Mouse (Mus musculus) CH12.LX (cell line): ENCODE measurements around the gene Srgn. TPM values are rescaled to one million over a fixed set of nuclear protein-coding genes. Genes with fewer than 3 reads are reported as not detected.

Source experiments
- DNase-seq: peaks from one replicate; pipeline ENCODE4 v3.0.0-alpha.2; 2013; ENCODE audit errors: extremely low read depth
- H3K27ac ChIP-seq: 2 replicates; pipeline ENCODE4 v1.5.1; 2012; ENCODE audit warnings: low read depth, mild to moderate bottlenecking, control low read depth, moderate library complexity; ENCODE audit not compliant: insufficient read depth
- H3K27me3 ChIP-seq: replicated peaks from 2 replicates; pipeline ENCODE3; 2012; ENCODE audit warnings: inconsistent platforms
- H3K36me3 ChIP-seq, 2 experiments: replicated peaks in 1 of 2; 2 replicates each; pipeline versions ENCODE3 to v1.6.1; 2012; ENCODE audit warnings: inconsistent platforms in 1 of 2, low read length in 1 of 2, mild to moderate bottlenecking in 1 of 2, mixed read lengths in 1 of 2, moderate library complexity in 1 of 2; ENCODE audit not compliant: control insufficient read depth in 1 of 2, insufficient read depth in 1 of 2
- H3K4me1 ChIP-seq, 2 experiments: 2 replicates each; pipeline ENCODE4 v1.6.1; 2012; ENCODE audit warnings: inconsistent platforms in 1 of 2, moderate library complexity in 1 of 2; ENCODE audit not compliant: insufficient read depth in 2 of 2, control insufficient read depth in 1 of 2
- H3K4me2 ChIP-seq: 2 replicates; pipeline ENCODE4 v1.6.1; 2012; ENCODE audit warnings: low read depth, mild to moderate bottlenecking, control low read depth; ENCODE audit not compliant: poor library complexity, insufficient read depth, severe bottlenecking
- H3K4me3 ChIP-seq, 3 experiments: fragments of 150-350 bp in 1 of 3; sonication (generic) in 1 of 3; replicated peaks in 1 of 3; 2 replicates each; pipeline versions ENCODE3 to v1.5.1; 2011 to 2012; ENCODE audit warnings: low read depth in 2 of 3, low read length in 2 of 3, mild to moderate bottlenecking in 2 of 3, moderate library complexity in 2 of 3, control low read depth in 1 of 3, improper control_type of control experiment in 1 of 3, inconsistent platforms in 1 of 3, mixed read lengths in 1 of 3; ENCODE audit not compliant: poor library complexity in 1 of 3
- H3K79me2 ChIP-seq: replicated peaks from 2 replicates; pipeline ENCODE4 v1.6.1; 2012; ENCODE audit warnings: mild to moderate bottlenecking, moderate library complexity; ENCODE audit not compliant: control insufficient read depth, poor library complexity, insufficient read depth, severe bottlenecking; ENCODE audit errors: extremely low read depth
- H3K9ac ChIP-seq: 2 replicates; pipeline ENCODE4 v1.6.1; 2012; ENCODE audit warnings: low read depth, mild to moderate bottlenecking, control low read depth, moderate library complexity; ENCODE audit not compliant: insufficient read depth
- H3K9me3 ChIP-seq: replicated peaks from 2 replicates; pipeline ENCODE3; 2012; ENCODE audit warnings: low read length, inconsistent platforms, mixed read lengths
- BHLHE40 ChIP-seq: IDR thresholded peaks from 2 replicates; pipeline ENCODE4 v1.6.1; 2011; ENCODE audit warnings: mild to moderate bottlenecking, low read depth, low read length, improper control_type of control experiment
- CHD1 ChIP-seq: IDR thresholded peaks from 2 replicates; pipeline ENCODE4 v1.6.1; 2012; ENCODE audit warnings: low read depth, low read length, improper control_type of control experiment, inconsistent platforms
- CTCF ChIP-seq, 2 experiments: IDR thresholded peaks in 1 of 2; conservative IDR thresholded peaks in 1 of 2; 2 replicates each; pipeline ENCODE4 v1.5.1; 2011 to 2012; ENCODE audit warnings: low read depth in 2 of 2, low read length in 2 of 2, improper control_type of control experiment in 1 of 2, inconsistent platforms in 1 of 2, mild to moderate bottlenecking in 1 of 2, moderate library complexity in 1 of 2
- E2F4 ChIP-seq: IDR thresholded peaks from 2 replicates; pipeline ENCODE4 v1.6.1; 2011; ENCODE audit warnings: low read depth, low read length, improper control_type of control experiment; ENCODE audit not compliant: insufficient replicate concordance
- ELF1 ChIP-seq: IDR thresholded peaks from 2 replicates; pipeline ENCODE4 v1.6.1; 2014; ENCODE audit warnings: low read depth, mild to moderate bottlenecking, inconsistent platforms, low read length, improper control_type of control experiment
- EP300 ChIP-seq: IDR thresholded peaks from 2 replicates; pipeline ENCODE4 v1.6.1; 2011; ENCODE audit warnings: low read length, improper control_type of control experiment
- GABPA ChIP-seq: IDR thresholded peaks from 2 replicates; pipeline ENCODE4 v1.6.1; 2012; ENCODE audit warnings: low read depth, low read length, improper control_type of control experiment, inconsistent platforms; ENCODE audit not compliant: insufficient replicate concordance
- HCFC1 ChIP-seq: IDR thresholded peaks from 2 replicates; pipeline ENCODE4 v1.6.1; 2012; ENCODE audit warnings: low read depth, mild to moderate bottlenecking, inconsistent platforms, low read length, improper control_type of control experiment
- IRF4 ChIP-seq: IDR thresholded peaks from 2 replicates; pipeline ENCODE4 v1.6.1; 2014; ENCODE audit warnings: low read depth, mild to moderate bottlenecking, inconsistent platforms, low read length, improper control_type of control experiment
- JUN ChIP-seq: IDR thresholded peaks from 2 replicates; pipeline ENCODE4 v1.6.1; 2011; ENCODE audit warnings: low read depth, mild to moderate bottlenecking, low read length, improper control_type of control experiment, moderate library complexity; ENCODE audit not compliant: insufficient read depth
- JUND ChIP-seq: conservative IDR thresholded peaks from 2 replicates; pipeline ENCODE4 v1.6.1; 2011; ENCODE audit warnings: low read depth, low read length, improper control_type of control experiment
- KAT2A ChIP-seq: IDR thresholded peaks from 2 replicates; pipeline ENCODE4 v1.6.1; 2012; ENCODE audit warnings: low read length, improper control_type of control experiment, inconsistent platforms; ENCODE audit not compliant: insufficient replicate concordance
- MAFK ChIP-seq: IDR thresholded peaks from 2 replicates; pipeline ENCODE4 v1.6.1; 2011; ENCODE audit warnings: low read length, improper control_type of control experiment; ENCODE audit not compliant: insufficient replicate concordance
- MAX ChIP-seq: IDR thresholded peaks from 2 replicates; pipeline ENCODE4 v1.6.1; 2011; ENCODE audit warnings: low read length, improper control_type of control experiment
- MAZ ChIP-seq: IDR thresholded peaks from 2 replicates; pipeline ENCODE4 v1.6.1; 2012; ENCODE audit warnings: low read depth, mild to moderate bottlenecking, inconsistent platforms, low read length, improper control_type of control experiment, moderate library complexity
- MEF2A ChIP-seq: IDR thresholded peaks from 2 replicates; pipeline ENCODE4 v1.6.1; 2014; ENCODE audit warnings: low read depth, mild to moderate bottlenecking, inconsistent platforms, low read length, improper control_type of control experiment, borderline replicate concordance
- MXI1 ChIP-seq: IDR thresholded peaks from 2 replicates; pipeline ENCODE4 v1.6.1; 2011; ENCODE audit warnings: mild to moderate bottlenecking, low read depth, low read length, improper control_type of control experiment
- MYC ChIP-seq: IDR thresholded peaks from 2 replicates; pipeline ENCODE4 v1.6.1; 2011; ENCODE audit warnings: low read depth, mild to moderate bottlenecking, improper control_type of control experiment, low read length
- POLR2A ChIP-seq: IDR thresholded peaks from 2 replicates; pipeline ENCODE4 v1.6.1; 2011; ENCODE audit warnings: low read depth, mild to moderate bottlenecking, improper control_type of control experiment, low read length
- POLR2AphosphoS2 ChIP-seq: IDR thresholded peaks from 2 replicates; pipeline ENCODE4 v1.6.1; 2011; ENCODE audit warnings: low read depth, low read length, improper control_type of control experiment
- RAD21 ChIP-seq: IDR thresholded peaks from 2 replicates; pipeline ENCODE4 v1.6.1; 2011; ENCODE audit warnings: low read depth, mild to moderate bottlenecking, low read length, improper control_type of control experiment, moderate library complexity
- RCOR1 ChIP-seq: conservative IDR thresholded peaks from 2 replicates; pipeline ENCODE4 v1.6.1; 2012; ENCODE audit warnings: low read depth, mild to moderate bottlenecking, inconsistent platforms, low read length, improper control_type of control experiment
- SIN3A ChIP-seq: IDR thresholded peaks from 2 replicates; pipeline ENCODE4 v1.6.1; 2012; ENCODE audit warnings: low read length, improper control_type of control experiment, inconsistent platforms
- SMC3 ChIP-seq: IDR thresholded peaks from 2 replicates; pipeline ENCODE4 v1.6.1; 2011; ENCODE audit warnings: low read depth, low read length, improper control_type of control experiment
- TBP ChIP-seq: conservative IDR thresholded peaks from 2 replicates; pipeline ENCODE4 v1.6.1; 2011; ENCODE audit warnings: low read depth, low read length, improper control_type of control experiment
- TCF12 ChIP-seq: IDR thresholded peaks from 2 replicates; pipeline ENCODE4 v1.6.1; 2014; ENCODE audit warnings: low read depth, mild to moderate bottlenecking, inconsistent platforms, low read length, improper control_type of control experiment
- UBTF ChIP-seq: IDR thresholded peaks from 2 replicates; pipeline ENCODE4 v1.6.1; 2012; ENCODE audit warnings: low read depth, mild to moderate bottlenecking, inconsistent platforms, low read length, improper control_type of control experiment, moderate library complexity
- USF1 ChIP-seq: IDR thresholded peaks from 2 replicates; pipeline ENCODE4 v1.6.1; 2014; ENCODE audit warnings: low read depth, mild to moderate bottlenecking, inconsistent platforms, low read length, improper control_type of control experiment
- USF2 ChIP-seq: conservative IDR thresholded peaks from 2 replicates; pipeline ENCODE4 v1.6.1; 2011; ENCODE audit warnings: low read depth, low read length, improper control_type of control experiment
- ZC3H11A ChIP-seq: IDR thresholded peaks from 2 replicates; pipeline ENCODE4 v1.6.1; 2012; ENCODE audit warnings: low read depth, mild to moderate bottlenecking, inconsistent platforms, low read length, improper control_type of control experiment
- ZKSCAN1 ChIP-seq: IDR thresholded peaks from 2 replicates; pipeline ENCODE4 v1.6.1; 2012; ENCODE audit warnings: low read depth, inconsistent platforms, low read length, improper control_type of control experiment, borderline replicate concordance
- ZMIZ1 ChIP-seq: IDR thresholded peaks from 2 replicates; pipeline ENCODE4 v1.6.1; 2012; ENCODE audit warnings: low read depth, mild to moderate bottlenecking, inconsistent platforms, low read length, improper control_type of control experiment
- ZNF384 ChIP-seq: IDR thresholded peaks from 2 replicates; pipeline ENCODE4 v1.6.1; 2012; ENCODE audit warnings: low read depth, low read length, improper control_type of control experiment, inconsistent platforms
- dilution Hi-C: fragments of 300-500 bp; cut with MboI; formaldehyde crosslinking; loops from 2 replicates; pipeline ENCODE4 v1.14.3; 2020; ENCODE audit warnings: low sequenced_read_pairs; ENCODE audit not compliant: extremely low pct_unique_long_range_greater_than_20kb, extremely low pct_ligation_motif_present
- in situ Hi-C: fragments of 300-500 bp; cut with MboI; formaldehyde crosslinking; loops from 3 replicates; pipeline ENCODE4 v1.14.3; 2019; ENCODE audit warnings: low sequenced_read_pairs, low pct_ligation_motif_present, low pct_unique_long_range_greater_than_20kb, mixed read lengths
- polyA plus RNA-seq: library from polyadenylated mRNA; unstranded; fragments of >175 nt; gene quantifications from 2 replicates; pipeline ENCODE4 v1.2.1, GENCODE M21; 2012; ENCODE audit warnings: low read depth; ENCODE audit not compliant: insufficient read length
- total RNA-seq, 2 experiments: library from RNA; depleted of rRNA; stranded (reverse); fragments of 300-350 nt in 1 of 2; fragments of >200 nt in 1 of 2; gene quantifications; 2 replicates each; pipeline ENCODE4 v1.2.3; 2012 to 2014

The Srgn gene
- total and polyA plus RNA-seq, 3 experiments: 189 to 519 (median 516) TPM

DNA sequence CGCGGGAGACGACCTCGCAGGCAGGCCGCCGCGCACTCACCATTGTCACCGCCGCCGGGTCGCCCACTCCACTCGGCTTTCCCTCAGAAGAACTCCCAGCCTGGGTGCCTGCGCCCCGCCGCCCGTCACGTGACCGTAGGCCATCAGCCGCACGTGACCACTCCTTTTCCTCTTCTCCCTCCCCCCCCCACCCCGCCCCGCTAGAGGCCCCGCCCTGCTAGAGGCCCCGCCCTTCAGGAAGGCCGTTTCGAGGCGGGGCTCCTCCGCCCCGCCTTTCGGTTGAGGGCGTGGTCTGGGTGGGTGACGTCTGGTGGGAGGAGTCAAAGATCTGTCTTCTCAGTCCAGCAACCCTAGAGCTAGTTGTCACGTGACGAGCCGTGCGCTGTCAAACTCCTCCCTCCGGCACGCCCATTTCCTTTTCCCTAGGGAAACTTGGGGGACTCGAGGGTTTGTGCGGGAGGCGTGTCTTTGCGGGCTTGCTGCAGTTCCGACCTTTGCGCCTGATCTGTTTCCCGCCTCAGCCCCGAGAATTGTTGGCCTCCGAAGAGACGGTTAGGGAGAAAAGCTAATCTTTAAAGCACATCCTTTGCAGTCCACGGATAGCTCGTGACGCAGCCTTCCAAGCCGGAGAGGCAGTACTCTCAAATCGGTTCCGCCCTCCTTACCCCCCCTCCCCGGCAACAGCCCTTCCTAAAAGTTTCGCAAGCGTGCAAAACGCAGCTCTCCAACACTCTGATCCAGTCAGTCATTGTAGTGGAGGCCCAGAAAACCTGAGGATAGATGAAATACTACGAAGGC lies 40.4 kb downstream of the Srgn start, which contains the start of gene Vps26a (continued):
- TF ChIP-seq KAT2A (peak; percentile 65; the same call in 1 of the 2 replicates), EP300 (no peak; the same call in 1 of the 2 replicates), GABPA (no peak), RAD21 (no peak), ZMIZ1 (peak; percentile 42; the same call in 1 of the 2 replicates), JUN (no peak), POLR2A (peak; percentile 61; the same call in 1 of the 2 replicates), ELF1 (peak; percentile 71), MAZ (peak; percentile 82), HCFC1 (peak; percentile 36; the same call in 1 of the 2 replicates), ZKSCAN1 (no peak), ZNF384 (no peak), BHLHE40 (peak; percentile 96)

DNA sequence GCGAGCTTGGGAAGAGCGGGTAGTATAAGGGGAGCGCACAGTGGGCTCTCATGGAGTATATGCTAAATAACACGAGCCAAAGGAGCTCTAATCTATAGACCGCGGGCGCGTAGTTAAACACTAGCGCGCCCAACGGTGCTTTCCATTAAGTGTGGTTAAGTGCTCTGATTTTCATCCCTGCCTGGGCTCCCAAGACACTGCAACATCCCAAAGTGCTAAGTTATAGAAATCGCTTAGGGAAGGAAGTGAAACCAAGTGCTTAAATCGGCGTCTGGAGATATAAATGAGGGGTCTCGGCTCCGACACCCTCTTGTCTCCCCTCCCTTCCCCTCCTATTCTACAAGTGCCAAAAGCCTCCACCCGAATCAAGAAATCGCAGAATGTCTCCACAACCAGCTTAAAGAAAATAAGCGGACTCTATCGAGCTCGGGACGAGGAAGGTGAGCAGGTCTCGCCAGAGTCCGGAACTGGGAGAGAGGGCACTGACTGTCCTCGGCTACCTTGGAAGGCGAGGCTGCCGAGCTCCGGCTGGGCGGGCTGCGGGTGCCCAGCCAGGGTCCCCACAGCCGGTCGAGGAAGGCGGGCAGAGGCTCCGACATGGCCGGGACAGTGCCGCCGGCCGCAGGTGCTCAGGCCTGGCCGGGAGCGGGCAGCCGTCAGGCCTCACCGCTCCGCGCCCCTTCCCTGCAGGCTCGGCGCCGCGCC lies 41.2 kb downstream of the Srgn start:
- Histone ChIP-seq H3K4me1 (peaks cover 7 to 17% of the 10 kb centered on the region in 2 experiments), H3K27me3 (no peaks in the 10 kb centered on the region), H3K79me2 (peaks cover 27% of the 10 kb centered on the region), H3K4me3 (peak overlapping the region; percentile 84 to 89 (median 88)), H3K9ac (peak overlapping the region; percentile 54), H3K36me3 (no peaks in the 10 kb centered on the region), H3K9me3 (no peaks in the 10 kb centered on the region), H3K27ac (peak overlapping the region; percentile 37; the same call in 1 of the 2 replicates), H3K4me2 (peak overlapping the region; percentile 98)
- in situ Hi-C loops: no loop called here
- peak; percentile 45 for DNase-seq
- dilution Hi-C loops: no loop called here
- TF ChIP-seq HCFC1 (no peak), USF2 (no peak), RCOR1 (0 out of 2 replicates have a peak, but pooled peaks have one; percentile 8), GABPA (no peak), USF1 (no peak), EP300 (peak; percentile 42), CHD1 (0 out of 2 replicates have a peak, but pooled peaks have one; percentile 46), E2F4 (no peak), JUN (no peak), RAD21 (no peak), MAFK (no peak), MXI1 (no peak; the same call in 1 of the 2 replicates), MEF2A (no peak), IRF4 (peak; percentile 37; the same call in 1 of the 2 replicates), POLR2AphosphoS2 (no peak), TCF12 (no peak; the same call in 1 of the 2 replicates), POLR2A (no peak), SIN3A (peak; percentile 73), CTCF (conservative IDR thresholded peaks at IDR 0.05 in 1 of 2, IDR thresholded peaks at IDR 0.05 in 1 of 2; ENCODE audit: low read depth in 2 of 2, low read length in 2 of 2) (no peak), ZMIZ1 (no peak), TBP (no peak), MAX (peak; percentile 47; the same call in 1 of the 2 replicates), JUND (no peak), MYC (no peak), ZC3H11A (no peak), UBTF (peak; percentile 94; the same call in 1 of the 2 replicates), SMC3 (no peak)
